Mouse (Mus musculus) hindbrain, embryonic 15.5 days (tissue): ENCODE data around the gene Snap91. TPM values are rescaled to one million over a fixed set of nuclear protein-coding genes. Genes with fewer than 3 reads are reported as not detected.
A peak's percentile ranks its signal among the peaks of the same experiment; 100 is the strongest.

Experiments
- ATAC-seq: fragments of 200-750 bp; cut with Nextera tagmentation; 2 replicates; pipeline ENCODE4 v1.8.0; 2017; ENCODE audit warnings: low read depth, moderate number of reproducible peaks, moderate TSS enrichment; ENCODE audit not compliant: low FRiP score
- H3K27ac ChIP-seq: fragments of 300-500 bp; sonication (generic); replicated peaks from 2 replicates; pipeline ENCODE4 v1.5.1; 2015; ENCODE audit warnings: mild to moderate bottlenecking, inconsistent platforms
- H3K27me3 ChIP-seq: fragments of 300-500 bp; sonication (generic); 2 replicates; pipeline ENCODE4 v1.6.1; 2015; ENCODE audit warnings: control low read depth, inconsistent platforms
- H3K36me3 ChIP-seq: fragments of 300-500 bp; sonication (generic); 2 replicates; pipeline ENCODE4 v1.6.1; 2015; ENCODE audit warnings: control low read depth, inconsistent platforms
- H3K4me1 ChIP-seq: fragments of 300-500 bp; sonication (generic); replicated peaks from 2 replicates; pipeline ENCODE4 v1.6.1; 2015; ENCODE audit warnings: control low read depth, inconsistent platforms
- H3K4me2 ChIP-seq: fragments of 300-500 bp; sonication (generic); 2 replicates; pipeline ENCODE4 v1.6.1; 2015; ENCODE audit warnings: moderate library complexity, mild to moderate bottlenecking, inconsistent platforms
- H3K4me3 ChIP-seq: fragments of 300-500 bp; sonication (generic); 2 replicates; pipeline ENCODE4 v1.5.1; 2015; ENCODE audit warnings: mild to moderate bottlenecking, inconsistent platforms
- H3K9ac ChIP-seq: fragments of 300-500 bp; sonication (generic); 2 replicates; pipeline ENCODE4 v1.6.1; 2015; ENCODE audit warnings: inconsistent platforms
- H3K9me3 ChIP-seq: fragments of 300-500 bp; sonication (generic); 2 replicates; pipeline ENCODE4 v1.6.1; 2016; ENCODE audit warnings: control low read depth, inconsistent platforms
- WGBS: fragments of 180-500 bp; shearing (Covaris S2); methylation state at CpG from one replicate; pipeline ENCODE4 v1.1.7; 2015; 5-methylcytosine and 5-hydroxymethylcytosine counted together
- polyA plus RNA-seq: library from polyadenylated mRNA; unstranded; fragments of >200 nt; fragmentation: Nextera tagmentation; extraction: Ambion mirVana; gene quantifications from 2 replicates; pipeline ENCODE4 v1.2.1, GENCODE M21; 2015

The Snap91 gene
- polyA plus RNA-seq, 1 experiment from 2014 or later, result 164 TPM

DNA sequence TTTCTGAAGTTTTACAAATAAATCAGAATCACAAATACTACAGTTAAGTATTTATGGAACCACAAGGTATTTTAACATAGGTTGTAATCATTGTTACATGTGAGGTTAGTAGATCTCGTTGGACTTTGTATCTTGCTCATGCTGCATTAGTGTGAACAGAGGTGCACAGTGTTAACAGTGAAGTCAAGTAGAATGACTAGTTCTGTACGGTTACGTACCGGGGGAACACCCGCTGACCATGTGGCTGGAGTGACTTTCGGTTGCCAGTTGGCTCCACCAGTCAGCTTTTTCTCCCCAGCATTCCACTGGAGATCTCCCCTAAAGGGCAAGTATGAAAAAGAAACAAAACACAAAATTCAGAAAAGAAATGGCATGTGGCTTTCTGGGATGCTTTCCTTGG is 105.1 kb downstream of the Snap91 start:
- Histone ChIP-seq H3K27me3 (no peaks in the 10 kb centered on the region), H3K36me3 (peaks cover 60% of the 10 kb centered on the region), H3K9me3 (no peaks in the 10 kb centered on the region), H3K9ac (no peak overlapping the region), H3K4me2 (no peak overlapping the region), H3K4me3 (no peak overlapping the region), H3K4me1 (no peaks in the 10 kb centered on the region), H3K27ac (no peak overlapping the region)
- 96% methylated on average over 6 of the region's 6 CpGs for WGBS
- ATAC-seq, result no peak

DNA sequence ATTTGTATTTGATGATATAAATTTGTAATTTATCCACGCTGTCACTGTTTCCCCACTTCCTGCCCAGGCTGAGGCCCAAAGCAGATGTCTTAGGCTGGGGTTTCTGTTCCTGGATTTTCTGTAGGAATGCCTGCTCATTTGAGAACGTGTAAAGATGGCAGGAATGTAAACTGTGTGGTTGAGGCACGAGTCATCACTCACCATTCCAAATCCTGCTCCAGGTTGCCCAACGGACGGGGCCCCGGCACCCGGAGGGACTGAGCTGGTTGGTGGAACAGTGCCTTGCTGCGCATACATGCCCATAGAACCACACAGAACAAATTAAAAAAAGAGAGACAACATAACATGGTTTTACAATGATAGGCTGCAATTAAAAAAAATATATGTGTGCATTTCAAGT is 106.5 kb downstream of the Snap91 start:
- WGBS, result 89% methylated on average over 8 of the region's 8 CpGs
- no peaks in the 10 kb centered on the region for H3K4me1 ChIP-seq
- no peak for ATAC-seq
- H3K4me2 ChIP-seq, result no peak overlapping the region
- no peak overlapping the region for H3K4me3 ChIP-seq
- H3K9me3 ChIP-seq, result no peaks in the 10 kb centered on the region
- no peak overlapping the region for H3K27ac ChIP-seq
- peaks cover 56% of the 10 kb centered on the region for H3K36me3 ChIP-seq
- H3K9ac ChIP-seq, result no peak overlapping the region
- no peaks in the 10 kb centered on the region for H3K27me3 ChIP-seq

DNA sequence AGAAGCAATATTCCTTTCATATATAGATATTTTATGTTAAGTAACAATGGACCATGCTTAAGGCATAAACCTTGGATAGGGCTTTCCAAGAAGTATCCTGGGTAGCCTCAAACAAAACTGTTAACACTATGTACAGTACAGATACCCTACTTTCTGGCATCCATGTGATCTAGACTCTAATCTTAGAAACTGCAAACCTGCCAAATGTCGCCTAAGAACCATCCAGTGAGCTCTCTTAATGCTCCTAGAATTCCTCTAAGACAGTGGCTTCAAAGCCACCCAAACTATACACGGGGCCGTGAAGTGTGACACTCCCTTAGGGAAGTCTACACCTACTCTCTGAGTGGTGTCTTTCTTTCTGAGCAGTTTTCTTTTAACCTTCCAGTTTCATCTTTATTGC is 107.6 kb downstream of the Snap91 start:
- Histone ChIP-seq H3K4me1 (no peaks in the 10 kb centered on the region), H3K9ac (no peak overlapping the region), H3K4me2 (no peak overlapping the region), H3K4me3 (no peak overlapping the region), H3K27ac (no peak overlapping the region), H3K36me3 (peaks cover 57% of the 10 kb centered on the region), H3K9me3 (no peaks in the 10 kb centered on the region), H3K27me3 (no peaks in the 10 kb centered on the region)
- ATAC-seq, result no peak
- WGBS, result 91% methylated on average over 3 of the region's 3 CpGs

DNA sequence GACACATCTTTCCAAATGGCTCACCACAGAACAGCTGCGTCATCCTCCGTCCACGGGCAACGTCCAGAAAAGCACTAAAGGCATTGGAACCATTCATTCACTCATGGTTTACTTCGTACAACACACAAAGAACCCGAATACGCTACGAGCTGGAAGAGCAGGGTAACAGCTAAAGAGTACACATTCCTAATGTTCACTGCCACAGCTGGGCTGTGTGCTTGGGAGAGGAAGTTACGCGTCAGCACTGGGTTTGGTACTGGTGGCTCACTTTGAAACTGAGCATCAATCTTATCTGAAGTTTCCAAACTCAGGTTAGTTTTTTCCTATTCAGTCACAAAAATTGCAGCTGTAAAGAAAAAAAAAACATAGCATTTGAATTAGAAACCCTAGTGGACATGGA is 113.5 kb downstream of the Snap91 start:
- peaks cover 23% of the 10 kb centered on the region for H3K36me3 ChIP-seq
- no peak overlapping the region for H3K9ac ChIP-seq
- H3K27ac ChIP-seq, result no peak overlapping the region
- no peak overlapping the region for H3K4me2 ChIP-seq
- ATAC-seq, result no peak
- H3K27me3 ChIP-seq, result no peaks in the 10 kb centered on the region
- H3K4me1 ChIP-seq, result no peaks in the 10 kb centered on the region
- H3K4me3 ChIP-seq, result no peak overlapping the region
- 83% methylated on average over 10 of the region's 10 CpGs for WGBS
- no peaks in the 10 kb centered on the region for H3K9me3 ChIP-seq

DNA sequence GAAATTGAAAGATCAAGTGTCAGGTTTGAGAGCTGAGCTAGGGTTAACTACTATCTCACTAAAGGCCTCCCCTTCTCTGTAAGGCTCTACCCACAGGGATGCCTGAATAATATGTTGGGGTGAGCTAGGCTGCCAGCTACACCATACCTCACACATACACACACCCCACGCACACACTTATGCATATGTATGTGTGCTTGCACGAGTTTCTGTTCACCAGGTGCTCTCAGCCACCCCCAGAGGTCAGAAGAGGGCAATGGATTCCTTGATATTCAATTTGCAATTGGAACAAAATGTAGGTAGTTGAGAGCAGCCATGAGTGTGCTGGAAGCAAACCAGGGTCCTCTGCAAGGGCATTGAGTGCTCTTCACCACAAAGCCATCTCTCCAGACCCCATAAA is 116.5 kb downstream of the Snap91 start:
- H3K27ac ChIP-seq, result no peak overlapping the region
- H3K9me3 ChIP-seq, result no peaks in the 10 kb centered on the region
- H3K27me3 ChIP-seq, result no peaks in the 10 kb centered on the region
- no peak overlapping the region for H3K4me2 ChIP-seq
- WGBS, result 61% methylated on average over 2 of the region's 2 CpGs
- H3K4me1 ChIP-seq, result no peaks in the 10 kb centered on the region
- ATAC-seq, result no peak
- peaks cover 16% of the 10 kb centered on the region for H3K36me3 ChIP-seq
- no peak overlapping the region for H3K4me3 ChIP-seq
- H3K9ac ChIP-seq, result no peak overlapping the region

DNA sequence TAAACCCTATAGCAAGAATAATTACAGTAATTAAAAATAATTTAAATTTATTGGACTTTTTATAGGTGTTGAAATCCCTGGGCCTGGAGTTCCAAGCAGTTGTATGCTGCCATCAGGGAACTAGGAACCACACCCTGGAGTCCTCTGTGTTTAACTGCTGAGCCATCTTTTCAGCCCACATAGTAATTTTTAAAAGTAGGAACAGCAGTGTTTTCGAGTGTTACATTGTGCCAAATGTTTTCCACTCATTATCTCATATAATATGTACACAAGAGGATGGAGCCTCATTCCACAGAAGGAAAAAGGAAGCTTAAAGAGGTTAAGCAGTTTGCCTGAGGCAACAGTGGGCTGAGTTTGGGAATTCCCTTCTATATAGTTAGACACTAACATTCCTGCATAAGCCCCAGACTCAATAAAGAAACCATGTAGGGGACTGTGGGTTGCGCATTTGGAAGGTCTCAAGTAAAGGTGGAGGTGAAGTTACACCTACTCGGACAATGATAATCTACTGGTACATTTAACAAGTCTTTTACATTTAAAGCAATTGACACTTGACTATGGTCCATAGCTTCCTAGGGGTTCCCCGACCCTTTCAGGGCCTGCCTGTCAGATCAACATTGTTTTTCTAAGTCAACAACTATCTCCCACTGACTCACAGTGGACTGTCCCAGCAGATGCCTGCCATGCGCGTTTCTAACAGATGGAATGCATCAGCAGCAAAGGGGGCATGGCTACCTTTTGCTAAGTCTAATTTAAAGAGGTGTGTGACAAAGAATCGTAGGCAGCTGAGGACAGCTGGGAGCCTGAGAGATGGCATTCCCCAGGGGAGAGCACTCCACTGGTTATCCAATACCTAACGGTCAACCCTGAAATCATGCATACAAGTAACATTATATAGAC is 117.7 kb downstream of the Snap91 start:
- H3K4me3 ChIP-seq, result no peak overlapping the region
- no peak overlapping the region for H3K27ac ChIP-seq
- H3K4me2 ChIP-seq, result no peak overlapping the region
- H3K27me3 ChIP-seq, result no peaks in the 10 kb centered on the region
- no peaks in the 10 kb centered on the region for H3K9me3 ChIP-seq
- no peak for ATAC-seq
- peaks cover 9% of the 10 kb centered on the region for H3K36me3 ChIP-seq
- H3K4me1 ChIP-seq, result no peaks in the 10 kb centered on the region
- WGBS, result 53% methylated on average over 8 of the region's 8 CpGs
- H3K9ac ChIP-seq, result no peak overlapping the region

DNA sequence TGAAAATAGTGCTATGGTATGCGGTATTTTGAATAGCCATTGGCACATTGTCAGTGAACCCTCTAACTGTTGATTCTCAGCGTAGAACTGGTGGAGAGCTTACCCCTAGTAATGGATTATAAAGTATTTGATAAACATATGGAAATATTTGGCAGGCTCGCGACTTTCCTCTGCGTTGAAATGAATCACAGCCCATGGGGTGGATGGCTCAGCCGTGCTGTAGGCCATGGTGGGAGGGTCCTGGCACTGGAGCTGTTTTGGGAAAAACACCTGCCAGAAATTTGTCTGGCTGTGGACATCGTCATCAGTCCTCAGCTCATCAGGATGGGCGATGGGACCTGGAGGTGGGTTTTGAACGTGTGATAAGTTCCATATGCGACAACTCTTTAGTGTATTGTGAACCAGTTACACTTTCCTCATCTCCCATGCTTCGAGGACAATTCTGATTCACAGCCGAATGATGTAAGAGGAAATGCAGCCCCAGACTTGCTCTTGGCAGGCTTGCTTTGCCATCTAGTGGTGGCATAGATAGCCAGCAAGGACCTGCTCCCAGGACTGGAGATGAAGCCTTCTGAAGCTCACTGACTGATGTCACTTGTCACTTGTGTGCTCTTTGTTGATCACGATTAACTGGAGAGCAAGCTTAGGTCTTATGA is 134.4 kb downstream of the Snap91 start:
- no peak overlapping the region for H3K4me3 ChIP-seq
- 37% methylated on average over 13 of the region's 13 CpGs for WGBS
- no peaks in the 10 kb centered on the region for H3K36me3 ChIP-seq
- no peaks in the 10 kb centered on the region for H3K27me3 ChIP-seq
- H3K27ac ChIP-seq, result no peak overlapping the region
- ATAC-seq, result peak; percentile 83
- H3K4me2 ChIP-seq, result peak overlapping the region; percentile 36
- no peaks in the 10 kb centered on the region for H3K9me3 ChIP-seq
- H3K4me1 ChIP-seq, result peaks cover 16% of the 10 kb centered on the region
- H3K9ac ChIP-seq, result no peak overlapping the region

DNA sequence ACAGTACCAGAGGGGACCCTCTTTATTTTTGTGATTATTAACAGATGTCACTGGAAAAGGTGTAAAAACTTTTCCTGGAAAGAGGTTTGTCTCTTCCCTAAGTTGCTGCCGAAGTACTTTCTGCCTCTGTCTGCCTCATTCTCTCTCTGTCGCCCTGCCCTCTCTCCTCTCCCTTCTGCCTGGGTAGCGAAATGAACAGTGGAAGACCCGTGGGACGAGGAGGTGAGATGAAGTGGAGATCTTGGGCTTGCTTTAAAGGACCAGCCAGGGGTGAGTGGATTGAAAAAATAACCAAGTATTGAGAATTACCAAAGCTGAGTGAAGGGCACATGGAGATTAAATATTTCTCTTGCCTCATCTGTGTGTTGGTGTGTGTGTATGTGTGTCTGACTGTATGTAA is 136.4 kb downstream of the Snap91 start:
- peak overlapping the region; percentile 76 for H3K4me2 ChIP-seq
- H3K9me3 ChIP-seq, result no peaks in the 10 kb centered on the region
- H3K4me3 ChIP-seq, result peak overlapping the region; percentile 40
- H3K4me1 ChIP-seq, result peaks cover 16% of the 10 kb centered on the region
- H3K27ac ChIP-seq, result no peak overlapping the region
- peak overlapping the region; percentile 38; the same call in 1 of the 2 replicates for H3K9ac ChIP-seq
- WGBS, result 37% methylated on average over 5 of the region's 5 CpGs
- H3K36me3 ChIP-seq, result no peaks in the 10 kb centered on the region
- no peak for ATAC-seq
- H3K27me3 ChIP-seq, result no peaks in the 10 kb centered on the region

DNA sequence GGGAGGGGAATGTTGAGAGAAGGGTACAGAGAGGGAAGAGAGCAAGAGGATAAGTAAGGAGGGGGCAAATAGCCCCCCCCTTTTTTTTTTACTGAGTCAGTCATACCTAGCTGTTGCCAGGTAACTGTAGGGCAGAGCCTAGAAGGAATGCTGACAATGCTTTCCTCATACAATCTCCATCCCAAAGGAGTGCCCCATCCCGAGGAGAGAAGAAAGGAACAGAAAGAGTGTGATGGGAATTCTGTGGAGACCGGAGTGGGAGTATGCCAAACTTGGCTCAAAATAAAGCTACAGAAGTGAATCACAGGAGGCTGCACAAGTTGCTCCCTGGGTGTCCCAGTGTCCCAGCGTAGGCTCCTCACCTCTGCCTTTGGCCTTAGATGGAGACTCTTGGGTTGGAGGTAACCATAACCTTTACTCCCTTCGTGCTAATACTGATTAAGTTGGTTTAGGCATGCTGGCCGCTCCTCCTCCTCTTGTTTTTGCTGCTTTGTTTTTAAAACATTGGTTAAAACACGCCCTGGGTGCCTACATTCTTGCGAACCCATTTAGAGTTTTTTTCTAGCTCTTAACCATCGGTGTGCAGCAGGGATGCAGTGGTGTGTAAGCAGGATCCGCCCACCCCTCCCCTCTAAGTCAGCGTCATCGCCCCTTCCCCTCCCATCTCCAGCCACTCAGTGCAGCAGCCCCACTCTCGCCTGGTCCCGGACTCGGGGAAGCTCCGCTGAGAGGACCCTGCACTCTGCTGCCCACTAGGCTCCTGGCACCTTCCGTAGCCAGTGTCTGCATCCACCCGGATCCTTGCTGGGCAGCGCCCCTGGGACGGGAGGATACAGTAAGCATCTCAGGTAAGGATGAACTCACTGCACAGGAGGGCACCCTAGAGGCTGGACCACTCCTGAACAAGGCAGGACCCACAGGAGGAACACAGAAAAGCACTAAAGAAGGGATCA is 137.2 kb downstream of the Snap91 start, which contains the start of gene Prss35:
Gene Prss35 (plus strand): TSS at position 691 of the 953 bp plus-strand sequence.
- Histone ChIP-seq H3K4me3 (peak within 1 kb of the TSS; percentile 40), H3K4me1 (peaks cover 16% of the 10 kb centered on the region), H3K27ac (no peak within 1 kb of the TSS), H3K9ac (peak within 1 kb of the TSS; percentile 38), H3K36me3 (no peaks in the 10 kb centered on the region), H3K4me2 (peak within 1 kb of the TSS; percentile 76), H3K27me3 (no peaks in the 10 kb centered on the region), H3K9me3 (no peaks in the 10 kb centered on the region)
- 1% methylated on average over 19 of the region's 19 CpGs for WGBS
- ATAC-seq, result peak; percentile 86

DNA sequence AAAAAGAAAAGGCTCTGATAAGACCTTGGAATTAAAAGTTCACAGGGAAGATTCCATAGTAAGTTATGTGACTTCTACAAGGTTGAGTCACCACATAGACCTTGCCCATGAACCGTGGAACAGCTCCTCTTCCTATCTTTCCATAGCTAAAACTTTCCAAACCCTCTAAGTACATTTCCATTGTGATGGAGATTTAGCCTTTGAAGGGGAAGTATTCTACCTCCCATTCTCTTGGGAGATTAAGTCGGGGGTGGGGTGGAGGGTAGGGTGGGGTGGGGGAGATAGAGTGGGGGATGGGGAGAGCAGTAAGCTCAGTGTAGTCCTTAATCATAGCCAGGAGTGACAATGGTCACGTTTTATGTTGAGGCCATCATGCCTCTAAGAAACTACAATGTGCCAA is 140.5 kb downstream of the Snap91 start:
- WGBS, result 31% methylated on average over 3 of the region's 3 CpGs
- ATAC-seq, result no peak

DNA sequence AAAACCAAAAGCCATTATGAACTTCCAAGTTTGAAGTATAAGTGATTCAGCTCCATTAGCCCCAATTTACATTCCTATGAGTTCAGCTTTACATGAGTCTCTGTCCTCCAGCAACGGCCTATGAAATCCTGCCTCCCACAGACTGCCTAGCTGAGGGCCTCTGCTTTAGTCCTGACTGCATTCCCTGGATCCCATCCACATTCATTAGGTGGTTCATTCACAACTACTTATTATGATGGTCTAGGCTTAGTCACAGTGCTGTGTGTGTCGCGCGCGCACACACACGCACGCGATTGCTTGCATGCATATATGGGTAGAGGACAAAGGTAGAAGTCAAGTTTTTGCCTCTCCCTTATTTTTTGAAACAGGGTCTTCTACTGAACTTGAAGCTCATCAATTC is 141.7 kb downstream of the Snap91 start:
- Histone ChIP-seq H3K9ac (no peak overlapping the region), H3K36me3 (no peaks in the 10 kb centered on the region), H3K27me3 (no peaks in the 10 kb centered on the region), H3K9me3 (no peaks in the 10 kb centered on the region), H3K4me2 (no peak overlapping the region), H3K4me3 (no peak overlapping the region), H3K27ac (no peak overlapping the region), H3K4me1 (peaks cover 10% of the 10 kb centered on the region)
- WGBS, result 94% methylated on average over 8 of the region's 8 CpGs
- no peak for ATAC-seq

More for the DNA sequence above, 140.5 kb downstream of the Snap91 start:
- Histone ChIP-seq H3K4me2 (no peak overlapping the region), H3K27me3 (no peaks in the 10 kb centered on the region), H3K36me3 (no peaks in the 10 kb centered on the region), H3K9ac (no peak overlapping the region), H3K27ac (no peak overlapping the region), H3K4me3 (no peak overlapping the region), H3K4me1 (peaks cover 13% of the 10 kb centered on the region), H3K9me3 (no peaks in the 10 kb centered on the region)
